Mouse (Mus musculus): ENCODE results near the gene Pigs. TPM values are rescaled to one million over a fixed set of nuclear protein-coding genes. Genes with fewer than 3 reads are reported as not detected.

The Pigs gene
- 10 to 100 TPM; 57.3 to 61.3 TPM for total RNA-seq (2021)
- 161 and 184 TPM in 2 replicates for polyA plus RNA-seq (2012; rRNA removed)
- long read RNA-seq, transcript Pigs-201 (12 exons, 2,501 nt), result major isoform, 78 of 110 reads
- long read RNA-seq, partial matches to known transcripts, result 20 of 110 reads
- long read RNA-seq, other reads (novel, unspliced or antisense), result 12 of 110 reads

- DNase-seq, result peak; percentile 98
Measured at GRCm38 (mm10) chr11:78327634-78328511, at the start of gene Pigs. Gene Pigs, plus strand, starts transcription at chr11:78328415.

- no peak for DNase-seq
Measured at GRCm38 (mm10) chr11:78278853-78279252, 49.4 kb upstream of the Pigs start.

GRCm38 (mm10) chr11:78279586-78279985, 48.6 kb upstream of the Pigs start:
- DNase-seq, result no peak

- DNase-seq, result no peak
Measured at GRCm38 (mm10) chr11:78289146-78289763, 39.0 kb upstream of the Pigs start.

- no peak for DNase-seq
Measured at GRCm38 (mm10) chr11:78290654-78291053, 37.6 kb upstream of the Pigs start, which contains the start of gene BC030499. Gene BC030499, plus strand, starts transcription at chr11:78290841.

GRCm38 (mm10) chr11:78294585-78294984, 33.6 kb upstream of the Pigs start:
- DNase-seq, result no peak

GRCm38 (mm10) chr11:78300917-78301316, 27.3 kb upstream of the Pigs start:
- DNase-seq, result no peak

GRCm38 (mm10) chr11:78301357-78302084, 26.7 kb upstream of the Pigs start, which contains the start of gene Spag5:
Gene Spag5, plus strand, starts transcription at chr11:78301529.
- peak; percentile 94 for DNase-seq

GRCm38 (mm10) chr11:78305272-78305671, 22.9 kb upstream of the Pigs start:
- DNase-seq, result peak; percentile 48

- DNase-seq, result peak; percentile 55
Measured at GRCm38 (mm10) chr11:78310861-78311511, 17.2 kb upstream of the Pigs start.

- peak; percentile 52 for DNase-seq
Measured at GRCm38 (mm10) chr11:78313662-78314061, 14.6 kb upstream of the Pigs start.

GRCm38 (mm10) chr11:78318411-78318810, 9.8 kb upstream of the Pigs start:
- no peak for DNase-seq

GRCm38 (mm10) chr11:78322076-78322831, 6.0 kb upstream of the Pigs start:
- DNase-seq, result no peak

GRCm38 (mm10) chr11:78322860-78323259, 5.4 kb upstream of the Pigs start, which contains the start of gene Aldoc:
Gene Aldoc, plus strand, starts transcription at chr11:78322968.
- peak; percentile 90 for DNase-seq

- DNase-seq, result no peak
Measured at GRCm38 (mm10) chr11:78324000-78324785, 4.0 kb upstream of the Pigs start.

GRCm38 (mm10) chr11:78324965-78325364, 3.2 kb upstream of the Pigs start:
- DNase-seq, result no peak

- no peak for DNase-seq
Measured at GRCm38 (mm10) chr11:78327215-78327614, 1.0 kb upstream of the Pigs start.

GRCm38 (mm10) chr11:78328512-78329056, 369 bp downstream of the Pigs start:
- DNase-seq, result no peak

GRCm38 (mm10) chr11:78332676-78333075, 4.5 kb downstream of the Pigs start:
- no peak for DNase-seq

GRCm38 (mm10) chr11:78333992-78334391, 5.8 kb downstream of the Pigs start:
- peak; percentile 49 for DNase-seq
